Mouse (Mus musculus) hindbrain, embryonic 11.5 days (tissue): ENCODE data around the gene Pcgf2. TPM values are rescaled to one million over a fixed set of nuclear protein-coding genes. Genes with fewer than 3 reads are reported as not detected.
A peak's percentile ranks its signal among the peaks of the same experiment; 100 is the strongest.

Experiments used
- ATAC-seq: fragments of 200-750 bp; cut with Nextera tagmentation; 2 replicates; pipeline ENCODE4 v1.8.0; 2017; ENCODE audit warnings: mild to moderate bottlenecking, moderate TSS enrichment, moderate library complexity; ENCODE audit not compliant: low FRiP score
- DNase-seq: peaks from one replicate; pipeline ENCODE4 v3.0.0-alpha.2; 2015; ENCODE audit warnings: low spot score
- H3K27ac ChIP-seq: fragments of 300-500 bp; sonication (generic); 2 replicates; pipeline ENCODE4 v1.5.1; 2014; ENCODE audit warnings: mild to moderate bottlenecking, low read depth, low read length
- H3K27me3 ChIP-seq: fragments of 300-500 bp; sonication (generic); 2 replicates; pipeline ENCODE4 v1.6.1; 2014; ENCODE audit warnings: mild to moderate bottlenecking, low read length, moderate library complexity, mixed read lengths; ENCODE audit not compliant: control insufficient read depth, insufficient read depth
- H3K36me3 ChIP-seq: fragments of 300-500 bp; sonication (generic); 2 replicates; pipeline ENCODE4 v1.6.1; 2014; ENCODE audit warnings: mild to moderate bottlenecking, low read length, moderate library complexity, mixed read lengths; ENCODE audit not compliant: control insufficient read depth, insufficient read depth
- H3K4me1 ChIP-seq: fragments of 300-500 bp; sonication (generic); replicated peaks from 2 replicates; pipeline ENCODE4 v1.6.1; 2014; ENCODE audit warnings: low read length, mixed read lengths; ENCODE audit not compliant: control insufficient read depth, insufficient read depth
- H3K4me2 ChIP-seq: fragments of 300-500 bp; sonication (generic); replicated peaks from 2 replicates; pipeline ENCODE4 v1.6.1; 2014; ENCODE audit warnings: mild to moderate bottlenecking, low read depth, low read length
- H3K4me3 ChIP-seq: fragments of 300-500 bp; sonication (generic); 2 replicates; pipeline ENCODE4 v1.5.1; 2014; ENCODE audit warnings: low read depth, low read length
- H3K9ac ChIP-seq: fragments of 300-500 bp; sonication (generic); 2 replicates; pipeline ENCODE4 v1.6.1; 2014; ENCODE audit warnings: low read depth, low read length
- H3K9me3 ChIP-seq: fragments of 300-500 bp; sonication (generic); 2 replicates; pipeline ENCODE4 v1.6.1; 2016; ENCODE audit warnings: low read length; ENCODE audit not compliant: control insufficient read depth
- WGBS: fragments of 180-500 bp; shearing (Covaris S2); extraction: QIAGEN DNeasy Blood & Tissue Kit; methylation state at CpG from one replicate; pipeline ENCODE4 v1.1.7; 2014; 5-methylcytosine and 5-hydroxymethylcytosine counted together
- polyA plus RNA-seq: library from polyadenylated mRNA; unstranded; fragments of >200 nt; fragmentation: Nextera tagmentation; extraction: Ambion mirVana; gene quantifications from 2 replicates; pipeline ENCODE4 v1.2.1, GENCODE M21; 2014

Gene Pcgf2
- polyA plus RNA-seq, 1 experiment from 2014 or later, result 16.9 TPM

GRCm38 (mm10) chr11:97670234-97671176 lies 29.8 kb downstream of the Pcgf2 start:
- 71% methylated on average over 13 of the region's 13 CpGs for WGBS
- Histone ChIP-seq H3K9ac (no peak overlapping the region), H3K36me3 (peaks cover 14% of the 10 kb centered on the region), H3K4me2 (no peak overlapping the region), H3K27me3 (no peaks in the 10 kb centered on the region), H3K27ac (no peak overlapping the region), H3K4me1 (no peaks in the 10 kb centered on the region), H3K4me3 (no peak overlapping the region), H3K9me3 (no peaks in the 10 kb centered on the region)
- ATAC-seq (no peak), DNase-seq (no peak)

GRCm38 (mm10) chr11:97669829-97670228 lies 30.5 kb downstream of the Pcgf2 start:
- H3K27me3 ChIP-seq, result no peaks in the 10 kb centered on the region
- no peak overlapping the region for H3K9ac ChIP-seq
- peaks cover 14% of the 10 kb centered on the region for H3K36me3 ChIP-seq
- H3K4me2 ChIP-seq, result no peak overlapping the region
- ATAC-seq, result no peak
- H3K9me3 ChIP-seq, result no peaks in the 10 kb centered on the region
- H3K4me3 ChIP-seq, result no peak overlapping the region
- no peak overlapping the region for H3K27ac ChIP-seq
- H3K4me1 ChIP-seq, result 0 out of 2 replicates have a peak, but pooled peaks cover 2% of the 10 kb centered on the region
- WGBS, result 42% methylated on average over 5 of the region's 6 CpGs
- peak; percentile 36 for DNase-seq

GRCm38 (mm10) chr11:97669268-97669667 lies 31.0 kb downstream of the Pcgf2 start:
- ATAC-seq, result no peak
- no peak for DNase-seq
- no peaks in the 10 kb centered on the region for H3K27me3 ChIP-seq
- no peaks in the 10 kb centered on the region for H3K9me3 ChIP-seq
- H3K9ac ChIP-seq, result no peak overlapping the region
- no peak overlapping the region for H3K4me3 ChIP-seq
- H3K27ac ChIP-seq, result no peak overlapping the region
- peaks cover 14% of the 10 kb centered on the region for H3K36me3 ChIP-seq
- no peak overlapping the region for H3K4me2 ChIP-seq
- WGBS, result 53% methylated on average over 15 of the region's 15 CpGs
- H3K4me1 ChIP-seq, result 0 out of 2 replicates have a peak, but pooled peaks cover 4% of the 10 kb centered on the region

- no peaks in the 10 kb centered on the region for H3K27me3 ChIP-seq
- no peak overlapping the region for H3K4me2 ChIP-seq
- no peak for ATAC-seq
- no peaks in the 10 kb centered on the region for H3K9me3 ChIP-seq
- no peak overlapping the region for H3K4me3 ChIP-seq
- H3K4me1 ChIP-seq, result 0 out of 2 replicates have a peak, but pooled peaks cover 4% of the 10 kb centered on the region
- H3K9ac ChIP-seq, result no peak overlapping the region
- no peak for DNase-seq
- WGBS, result 93% methylated on average over 7 of the region's 7 CpGs
- no peak overlapping the region for H3K27ac ChIP-seq
- peaks cover 10% of the 10 kb centered on the region; the same call in 1 of the 2 replicates for H3K36me3 ChIP-seq
These were observed 32.1 kb downstream of the Pcgf2 start for GRCm38 (mm10) chr11:97668160-97668559.

GRCm38 (mm10) chr11:97666794-97667193 lies 33.5 kb downstream of the Pcgf2 start:
- H3K4me2 ChIP-seq, result no peak overlapping the region
- 87% methylated on average over 15 of the region's 15 CpGs for WGBS
- no peak overlapping the region for H3K27ac ChIP-seq
- DNase-seq (no peak), ATAC-seq (no peak)
- peaks cover 8% of the 10 kb centered on the region for H3K27me3 ChIP-seq
- H3K9ac ChIP-seq, result no peak overlapping the region
- H3K4me1 ChIP-seq, result peaks cover 10% of the 10 kb centered on the region; the same call in 1 of the 2 replicates
- H3K4me3 ChIP-seq, result no peak overlapping the region
- H3K9me3 ChIP-seq, result no peaks in the 10 kb centered on the region
- H3K36me3 ChIP-seq, result peaks cover 5% of the 10 kb centered on the region; the same call in 1 of the 2 replicates

GRCm38 (mm10) chr11:97666221-97666620 lies 34.1 kb downstream of the Pcgf2 start:
- Histone ChIP-seq H3K27ac (no peak overlapping the region), H3K36me3 (peaks cover 4% of the 10 kb centered on the region; the same call in 1 of the 2 replicates), H3K27me3 (peaks cover 13% of the 10 kb centered on the region), H3K9ac (no peak overlapping the region), H3K4me2 (no peak overlapping the region), H3K4me3 (no peak overlapping the region), H3K4me1 (peaks cover 14% of the 10 kb centered on the region; the same call in 1 of the 2 replicates), H3K9me3 (no peaks in the 10 kb centered on the region)
- WGBS, result 92% methylated on average over 7 of the region's 7 CpGs
- ATAC-seq (no peak), DNase-seq (no peak)

GRCm38 (mm10) chr11:97665431-97665830 lies 34.9 kb downstream of the Pcgf2 start:
- ATAC-seq (no peak), DNase-seq (no peak)
- Histone ChIP-seq H3K9ac (no peak overlapping the region), H3K36me3 (peaks cover 4% of the 10 kb centered on the region; the same call in 1 of the 2 replicates), H3K27me3 (peaks cover 18% of the 10 kb centered on the region), H3K4me3 (no peak overlapping the region), H3K4me2 (no peak overlapping the region), H3K9me3 (no peaks in the 10 kb centered on the region), H3K4me1 (peaks cover 17% of the 10 kb centered on the region), H3K27ac (no peak overlapping the region)
- 89% methylated on average over 13 of the region's 13 CpGs for WGBS

- Histone ChIP-seq H3K27ac (0 out of 2 replicates have a peak overlapping the region, but pooled peaks have one; percentile 17), H3K4me3 (peak overlapping the region; percentile 93), H3K9ac (no peak overlapping the region), H3K27me3 (peaks cover 18% of the 10 kb centered on the region), H3K4me1 (peaks cover 17% of the 10 kb centered on the region), H3K9me3 (no peaks in the 10 kb centered on the region), H3K36me3 (peaks cover 4% of the 10 kb centered on the region; the same call in 1 of the 2 replicates), H3K4me2 (peak overlapping the region; percentile 91)
- DNase-seq, result no peak
- no peak for ATAC-seq
- WGBS, result 31% methylated on average over 6 of the region's 6 CpGs
These were observed 35.5 kb downstream of the Pcgf2 start for GRCm38 (mm10) chr11:97664771-97665240.
